Mouse (Mus musculus) brain, embryonic 14.5 days (tissue): ENCODE data around the gene Usp7.

ENCODE experiments used
- CTCF ChIP-seq: fragments of 200-500 bp; IDR thresholded peaks from 2 replicates; pipeline ENCODE4 v1.5.1; 2012; ENCODE audit warnings: inconsistent platforms, mild to moderate bottlenecking, moderate library complexity, borderline replicate concordance; ENCODE audit not compliant: insufficient read depth, insufficient read length; ENCODE audit errors: extremely low read depth
- POLR2A ChIP-seq: fragments of 200-500 bp; IDR thresholded peaks from 2 replicates; pipeline ENCODE4 v1.6.1; 2012; ENCODE audit warnings: mild to moderate bottlenecking, inconsistent platforms, borderline replicate concordance; ENCODE audit not compliant: poor library complexity, insufficient read depth, insufficient read length, severe bottlenecking; ENCODE audit errors: extremely low read depth

DNA sequence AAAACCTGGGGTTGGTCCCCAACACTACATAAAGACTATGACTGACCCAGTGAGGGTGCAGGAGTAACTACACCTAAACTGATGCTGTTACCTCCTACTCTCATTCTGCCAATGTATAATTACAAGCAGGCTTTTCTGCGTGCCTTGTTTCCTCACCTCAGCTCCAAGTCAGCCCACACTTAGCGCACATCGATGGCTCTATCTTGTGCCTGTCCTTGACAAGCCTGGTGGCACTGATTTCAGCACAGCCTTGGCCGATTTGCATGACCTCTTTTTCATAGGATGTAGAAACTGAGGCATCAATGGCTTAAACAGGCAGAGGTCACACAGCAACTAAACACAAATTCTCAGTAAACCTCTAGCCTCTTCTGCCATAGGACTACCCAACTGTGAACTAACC is 57.4 kb downstream of the Usp7 start:
- TF ChIP-seq POLR2A: no peak
- no peak for TF ChIP-seq CTCF
